ENCODE assay signal across 9 mouse cellular contexts in the genomic region with DNA sequence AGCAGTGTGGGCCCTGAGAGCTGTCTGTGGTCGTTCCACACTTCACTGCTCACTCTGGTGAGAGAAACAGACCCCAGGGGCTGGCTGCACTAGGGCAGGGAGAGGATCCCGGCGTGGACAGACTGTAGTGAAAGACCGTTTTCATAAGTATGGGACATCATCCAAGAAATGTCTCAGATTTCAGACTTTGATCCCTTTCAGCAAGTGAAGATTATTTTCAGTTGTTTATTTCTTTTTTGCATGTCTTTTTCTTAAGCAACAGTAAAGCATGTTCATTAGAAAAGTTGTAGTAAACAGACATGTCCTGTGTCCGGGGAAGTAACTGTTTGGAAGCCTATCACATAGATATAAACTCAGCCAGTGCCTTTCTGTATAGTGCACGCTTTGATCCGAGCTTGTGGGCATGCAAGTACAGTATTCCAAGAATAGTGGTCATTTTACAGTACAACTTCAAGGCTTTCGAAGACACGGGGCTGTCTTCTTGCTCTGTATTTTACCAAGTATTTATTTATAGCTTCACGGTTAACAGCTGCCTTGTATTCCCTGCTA. TPM values are rescaled to one million over a fixed set of nuclear protein-coding genes. Genes with fewer than 3 reads are reported as not detected.
A peak's percentile ranks its signal among the peaks of the same experiment; 100 is the strongest.
DNase-seq lines count a peak whose midpoint lies in the region; ATAC-seq and TF ChIP-seq lines count a peak whose summit lies in the region.
"Had no signal": no experiment of that assay in that cellular context is flagged by ENCODE, and none has a peak within 500 bp of the region (broad histone marks: within the 10 kb centered on the region; RNA-seq: fewer than 3 reads in every experiment).

No protein-coding gene starts in this region.

- no peak for DNase-seq in layer of hippocampus, adult 2 months (ENCODE audit: low spot score in 2 of 2)
- no peak for DNase-seq in layer of hippocampus, postnatal 36 days
- no peak for DNase-seq in thymus, adult 2 months
- DNase-seq in left cerebral cortex, adult 8-10 months (ENCODE audit: low spot score in 2 of 2) = no peak
- DNase-seq in thymus, adult 18-20 months = no peak

- no peaks in the 10 kb centered on the region for H3K36me3 ChIP-seq in heart, embryonic 16.5 days (ENCODE audit: control insufficient read depth, insufficient read depth)
- no peaks in the 10 kb centered on the region for H3K36me3 ChIP-seq in kidney, embryonic 16.5 days (ENCODE audit: insufficient read depth, low read length)
- H3K36me3 ChIP-seq in midbrain, embryonic 16.5 days (ENCODE audit: control insufficient read depth, insufficient read depth, low read length) = no peaks in the 10 kb centered on the region
- H3K36me3 ChIP-seq in thymus, adult 2 months (ENCODE audit: control insufficient read depth, insufficient read depth, low read length) = no peaks in the 10 kb centered on the region

- peak overlapping the region; percentile 61 for H3K4me2 ChIP-seq in heart, embryonic 16.5 days (ENCODE audit: low read depth, low read length)
- peak overlapping the region; percentile 54 for H3K4me2 ChIP-seq in kidney, embryonic 16.5 days (replicated peaks; ENCODE audit: low read depth, low read length)
- 0 out of 2 replicates have a peak overlapping the region, but pooled peaks have one; percentile 7 for H3K4me2 ChIP-seq in midbrain, embryonic 16.5 days (ENCODE audit: low read length)

- H3K9ac ChIP-seq in heart, embryonic 16.5 days (ENCODE audit: low read length) = peak overlapping the region; percentile 38
- 0 out of 2 replicates have a peak overlapping the region, but pooled peaks have one; percentile 31 for H3K9ac ChIP-seq in kidney, embryonic 16.5 days (replicated peaks; ENCODE audit: low read length)
- H3K9ac ChIP-seq in midbrain, embryonic 16.5 days (ENCODE audit: low read depth, low read length) = no peak overlapping the region

- H3K9me3 ChIP-seq in heart, embryonic 16.5 days (replicated peaks; ENCODE audit: control insufficient read depth, low read length) = no peaks in the 10 kb centered on the region
- no peaks in the 10 kb centered on the region for H3K9me3 ChIP-seq in kidney, embryonic 16.5 days (ENCODE audit: low read length)
- no peaks in the 10 kb centered on the region for H3K9me3 ChIP-seq in midbrain, embryonic 16.5 days (replicated peaks; ENCODE audit: control insufficient read depth, low read length, poor library complexity, severe bottlenecking)
- H3K9me3 ChIP-seq: megakaryocyte, embryonic 14.5 days had no signal

- no peak for TF ChIP-seq POLR2A in thymus, adult 2 months (IDR thresholded peaks at IDR 0.05; ENCODE audit: control insufficient read depth, extremely low read depth, insufficient read depth, low read length, poor library complexity)

- H3K4me1 ChIP-seq in heart, embryonic 16.5 days (ENCODE audit: control insufficient read depth, insufficient read depth, low read length) = peaks cover 10% of the 10 kb centered on the region; the same call in 1 of the 2 replicates
- H3K4me1 ChIP-seq in kidney, embryonic 16.5 days (ENCODE audit: insufficient read depth, low read length) = peaks cover 23% of the 10 kb centered on the region
- H3K4me1 ChIP-seq in midbrain, embryonic 16.5 days (ENCODE audit: control insufficient read depth, insufficient read depth, low read length) = peaks cover 12% of the 10 kb centered on the region
- H3K4me1 ChIP-seq in thymus, adult 2 months (replicated peaks; ENCODE audit: control insufficient read depth, insufficient read depth, low read length) = no peaks in the 10 kb centered on the region

- peak overlapping the region; percentile 8; the same call in 1 of the 2 replicates for H3K4me3 ChIP-seq in layer of hippocampus, adult 2 months
- peak overlapping the region; percentile 20 for H3K4me3 ChIP-seq in heart, embryonic 16.5 days (ENCODE audit: low read length)
- peak overlapping the region; percentile 26 for H3K4me3 ChIP-seq in kidney, embryonic 16.5 days (ENCODE audit: low read length)
- no peak overlapping the region for H3K4me3 ChIP-seq in midbrain, embryonic 16.5 days (ENCODE audit: low read depth, low read length)
- no peak overlapping the region for H3K4me3 ChIP-seq in thymus, adult 2 months (ENCODE audit: control insufficient read depth, insufficient read depth, low read length)
- H3K4me3 ChIP-seq: megakaryocyte, embryonic 14.5 days had no signal

- ATAC-seq in heart, embryonic 16.5 days (replicated peaks; ENCODE audit: extremely low read depth, insufficient read depth, low FRiP score) = no peak
- ATAC-seq in kidney, embryonic 16.5 days (ENCODE audit: low FRiP score, low TSS enrichment) = peak; percentile 63; the same call in 1 of the 2 replicates
- ATAC-seq in midbrain, embryonic 16.5 days = no peak

- WGBS in heart, embryonic 16.5 days = 35% methylated on average over 10 of the region's 10 CpGs
- WGBS in kidney, embryonic 16.5 days = 31% methylated on average over 10 of the region's 10 CpGs
- whole genome bisulfite sequencing in midbrain, embryonic 16.5 days = 69% methylated on average over 10 of the region's 10 CpGs
- 77% methylated on average over 10 of the region's 10 CpGs for WGBS in thymus, adult 2 months

- H3K27me3 ChIP-seq in heart, embryonic 16.5 days (ENCODE audit: control insufficient read depth, insufficient read depth, low read length) = no peaks in the 10 kb centered on the region
- no peaks in the 10 kb centered on the region for H3K27me3 ChIP-seq in kidney, embryonic 16.5 days (ENCODE audit: insufficient read depth, low read length)
- H3K27me3 ChIP-seq in midbrain, embryonic 16.5 days (ENCODE audit: control insufficient read depth, insufficient read depth, low read depth, low read length) = no peaks in the 10 kb centered on the region
- no peaks in the 10 kb centered on the region for H3K27me3 ChIP-seq in thymus, adult 2 months (ENCODE audit: control insufficient read depth, insufficient read depth, low read length)

- H3K27ac ChIP-seq in layer of hippocampus, adult 2 months = no peak overlapping the region
- no peak overlapping the region for H3K27ac ChIP-seq in heart, embryonic 16.5 days (ENCODE audit: low read length)
- H3K27ac ChIP-seq in kidney, embryonic 16.5 days (ENCODE audit: low read length) = peak overlapping the region; percentile 55; the same call in 1 of the 2 replicates
- 0 out of 2 replicates have a peak overlapping the region, but pooled peaks have one; percentile 48 for H3K27ac ChIP-seq in midbrain, embryonic 16.5 days (ENCODE audit: low read length)
- H3K27ac ChIP-seq in thymus, adult 2 months (ENCODE audit: control insufficient read depth, insufficient read depth, low read length) = no peak overlapping the region

- no peak for TF ChIP-seq CTCF in layer of hippocampus, adult 2 months (conservative IDR thresholded peaks at IDR 0.05)
- no peak for TF ChIP-seq CTCF in thymus, adult 2 months (IDR thresholded peaks at IDR 0.05; ENCODE audit: borderline replicate concordance, control insufficient read depth, extremely low read depth, insufficient read depth, low read length, poor library complexity)

RNA-seq across cellular contexts. Expression of a gene that starts 34.0 kb away (rescaled TPM):
- total RNA-seq in layer of hippocampus, adult 2 months (2021) = not detected
- total RNA-seq in layer of hippocampus, postnatal 36 days (2021) = not detected
- polyA plus RNA-seq in heart, embryonic 16.5 days (2015; fragmentation: Nextera tagmentation; extraction: Ambion mirVana) = not detected in 2 replicates
- not detected in 2 replicates for polyA plus RNA-seq in kidney, embryonic 16.5 days (2015; fragmentation: Nextera tagmentation; extraction: Ambion mirVana)
- polyA plus RNA-seq in midbrain, embryonic 16.5 days (2015; fragmentation: Nextera tagmentation; extraction: Ambion mirVana) = not detected in 2 replicates
- polyA plus RNA-seq in thymus, adult 2 months (2012; rRNA removed) = not detected in 2 replicates
- not detected for total RNA-seq in left cerebral cortex, adult 8-10 months (2022)

Comparison
In these comparisons a context has a peak if more than half of its experiments do, and no peak if none do; other contexts are left out.
1. H3K27ac ChIP-seq: peak in kidney, embryonic 16.5 days (single experiment) and midbrain, embryonic 16.5 days (single experiment); none in layer of hippocampus, adult 2 months (single experiment), heart, embryonic 16.5 days (single experiment) and thymus, adult 2 months (single experiment).
2. H3K4me3 ChIP-seq: peak in layer of hippocampus, adult 2 months (single experiment), heart, embryonic 16.5 days (single experiment) and kidney, embryonic 16.5 days (single experiment); none in midbrain, embryonic 16.5 days (single experiment) and thymus, adult 2 months (single experiment).
3. H3K4me2 ChIP-seq: peak in every context shown above with its lines; median percentile 61 in heart, embryonic 16.5 days; 54 in kidney, embryonic 16.5 days; 7 in midbrain, embryonic 16.5 days.